Mouse (Mus musculus): ENCODE data around the gene Nme7. TPM values are rescaled to one million over a fixed set of nuclear protein-coding genes. Genes with fewer than 3 reads are reported as not detected.
A peak's percentile ranks its signal among the peaks of the same experiment; 100 is the strongest.

Nme7 gene
- polyA plus RNA-seq, 1 experiment from 2014 or later, result 51.6 TPM

GRCm38 (mm10) chr1:164482833-164483232 is 178.9 kb downstream of the Nme7 start:
- 75% methylated on average over 3 of the region's 3 CpGs for WGBS
- Histone ChIP-seq H3K9ac (replicated peaks; ENCODE audit: low read length) (no peak overlapping the region), H3K4me2 (ENCODE audit: low read depth, low read length) (no peak overlapping the region), H3K4me1 (ENCODE audit: control insufficient read depth, insufficient read depth, low read length) (no peaks in the 10 kb centered on the region), H3K36me3 (replicated peaks; ENCODE audit: control insufficient read depth, insufficient read depth, low read depth, low read length) (no peaks in the 10 kb centered on the region), H3K27ac (replicated peaks; ENCODE audit: low read depth, low read length) (no peak overlapping the region), H3K4me3 (ENCODE audit: low read depth, low read length) (no peak overlapping the region), H3K9me3 (replicated peaks; ENCODE audit: control insufficient read depth, low read length) (no peaks in the 10 kb centered on the region), H3K27me3 (ENCODE audit: control insufficient read depth, insufficient read depth, low read length) (no peaks in the 10 kb centered on the region)
- peak; percentile 14 for DNase-seq (ENCODE audit: low spot score)
- ATAC-seq (replicated peaks; ENCODE audit: insufficient number of reproducible peaks, low FRiP score, low TSS enrichment, low read depth), result no peak

GRCm38 (mm10) chr1:164483728-164484127 is 179.8 kb downstream of the Nme7 start:
- ATAC-seq (replicated peaks; ENCODE audit: insufficient number of reproducible peaks, low FRiP score, low TSS enrichment, low read depth), result no peak
- Histone ChIP-seq H3K27ac (replicated peaks; ENCODE audit: low read depth, low read length) (no peak overlapping the region), H3K9ac (replicated peaks; ENCODE audit: low read length) (no peak overlapping the region), H3K9me3 (replicated peaks; ENCODE audit: control insufficient read depth, low read length) (no peaks in the 10 kb centered on the region), H3K4me1 (ENCODE audit: control insufficient read depth, insufficient read depth, low read length) (no peaks in the 10 kb centered on the region), H3K4me3 (ENCODE audit: low read depth, low read length) (no peak overlapping the region), H3K27me3 (ENCODE audit: control insufficient read depth, insufficient read depth, low read length) (no peaks in the 10 kb centered on the region), H3K36me3 (replicated peaks; ENCODE audit: control insufficient read depth, insufficient read depth, low read depth, low read length) (no peaks in the 10 kb centered on the region), H3K4me2 (ENCODE audit: low read depth, low read length) (no peak overlapping the region)
- no peak for DNase-seq (ENCODE audit: low spot score)

Other genes starting within 250 kb of the Nme7 start
- 0.13 TPM in 1 of 2 replicates, not detected in the other for gene Sell, start 242.1 kb upstream of the Nme7 start, polyA plus RNA-seq (2014; fragmentation: Nextera tagmentation; extraction: Ambion mirVana)
- 0.07 TPM in 1 of 2 replicates, not detected in the other for gene Selp, start 188.9 kb upstream of the Nme7 start, polyA plus RNA-seq (2014; fragmentation: Nextera tagmentation; extraction: Ambion mirVana)
- 0.50 and 0.67 TPM in 2 replicates for gene F5, start 152.3 kb upstream of the Nme7 start, polyA plus RNA-seq (2014; fragmentation: Nextera tagmentation; extraction: Ambion mirVana)
- 10.5 and 11.8 TPM in 2 replicates for gene Slc19a2, start 55.1 kb upstream of the Nme7 start, polyA plus RNA-seq (2014; fragmentation: Nextera tagmentation; extraction: Ambion mirVana)
- gene Ccdc181, start 28.5 kb upstream of the Nme7 start, polyA plus RNA-seq (2014; fragmentation: Nextera tagmentation; extraction: Ambion mirVana), result 8.7 and 9.6 TPM in 2 replicates
- gene Blzf1, start 3.4 kb downstream of the Nme7 start, polyA plus RNA-seq (2014; fragmentation: Nextera tagmentation; extraction: Ambion mirVana), result 26.7 and 26.9 TPM in 2 replicates
- 11.6 and 11.9 TPM in 2 replicates for gene Atp1b1, start 154.2 kb downstream of the Nme7 start, polyA plus RNA-seq (2014; fragmentation: Nextera tagmentation; extraction: Ambion mirVana)

Measured in embryonic facial prominence, embryonic 11.5 days (tissue).